Mouse (Mus musculus): ENCODE data around the gene Rab22a. TPM values are rescaled to one million over a fixed set of nuclear protein-coding genes. Genes with fewer than 3 reads are reported as not detected.
A peak's percentile ranks its signal among the peaks of the same experiment; 100 is the strongest.

Gene Rab22a
- polyA plus RNA-seq, 1 experiment from 2014 or later: 42.5 TPM

DNA sequence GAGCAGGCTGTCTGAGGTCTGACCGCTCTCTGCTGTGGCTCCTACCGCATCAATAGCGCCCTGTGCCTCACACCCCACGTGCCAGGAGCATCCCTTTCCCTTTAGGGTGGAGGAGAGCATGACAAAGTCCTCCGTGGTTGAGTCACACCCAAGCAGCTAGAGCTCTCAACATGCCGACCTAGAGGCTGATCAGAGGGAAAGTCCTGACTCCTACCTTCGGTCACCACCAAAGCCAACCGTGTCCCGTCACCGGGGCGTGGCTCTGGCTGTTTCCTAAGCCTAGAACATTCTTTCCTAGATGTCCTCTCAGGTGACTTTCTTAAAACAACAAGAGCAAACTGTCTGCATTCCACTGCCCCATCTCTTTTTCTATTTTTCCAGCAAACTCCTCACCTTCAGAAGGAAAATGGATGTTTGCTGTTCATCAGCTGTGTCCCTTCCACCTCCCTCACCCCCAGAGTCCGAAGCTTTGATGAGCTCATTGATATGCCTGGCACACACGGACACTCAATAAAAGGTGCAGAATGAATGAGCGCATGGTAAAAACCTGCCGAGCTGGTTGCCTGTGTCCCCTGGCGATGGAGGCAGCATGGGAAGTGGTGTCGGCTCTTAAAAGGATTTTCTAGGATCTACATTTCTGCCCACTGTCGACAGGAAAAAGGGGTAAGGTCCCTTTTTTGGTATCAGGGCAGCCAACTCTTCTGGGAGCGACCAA, 12.2 kb upstream of the Rab22a start:
- no peak for ATAC-seq (ENCODE audit: low FRiP score, low read depth)
- Histone ChIP-seq H3K9me3 (0 out of 2 replicates have a peak, but pooled peaks cover 3% of the 10 kb centered on the region), H3K9ac (replicated peaks) (no peak overlapping the region), H3K27ac (replicated peaks) (no peak overlapping the region; the same call in 1 of the 2 replicates), H3K27me3 (no peaks in the 10 kb centered on the region), H3K4me1 (peaks cover 4% of the 10 kb centered on the region; the same call in 1 of the 2 replicates), H3K36me3 (no peaks in the 10 kb centered on the region), H3K4me2 (replicated peaks) (no peak overlapping the region), H3K4me3 (no peak overlapping the region)
- WGBS: 78% methylated on average over 19 of the region's 19 CpGs

- H3K4me1 ChIP-seq: peaks cover 4% of the 10 kb centered on the region; the same call in 1 of the 2 replicates
- no peaks in the 10 kb centered on the region for H3K27me3 ChIP-seq
- no peaks in the 10 kb centered on the region for H3K36me3 ChIP-seq
- H3K9me3 ChIP-seq: 0 out of 2 replicates have a peak, but pooled peaks cover 3% of the 10 kb centered on the region
- WGBS: 87% methylated on average over 10 of the region's 10 CpGs
- no peak overlapping the region for H3K27ac ChIP-seq (replicated peaks)
- no peak overlapping the region for H3K9ac ChIP-seq (replicated peaks)
- ATAC-seq (ENCODE audit: low FRiP score, low read depth): no peak
- no peak overlapping the region for H3K4me3 ChIP-seq
- H3K4me2 ChIP-seq (replicated peaks): no peak overlapping the region
These were observed 9.8 kb upstream of the Rab22a start for GRCm38 (mm10) chr2:173649762-173650161.

GRCm38 (mm10) chr2:173653526-173653925, 6.0 kb upstream of the Rab22a start:
- no peaks in the 10 kb centered on the region for H3K27me3 ChIP-seq
- H3K36me3 ChIP-seq: no peaks in the 10 kb centered on the region
- H3K4me2 ChIP-seq (replicated peaks): no peak overlapping the region
- no peak overlapping the region for H3K27ac ChIP-seq (replicated peaks)
- WGBS: 90% methylated on average over 5 of the region's 5 CpGs
- no peak overlapping the region for H3K4me3 ChIP-seq
- H3K4me1 ChIP-seq: peaks cover 14% of the 10 kb centered on the region
- H3K9ac ChIP-seq (replicated peaks): no peak overlapping the region
- H3K9me3 ChIP-seq: 0 out of 2 replicates have a peak, but pooled peaks cover 3% of the 10 kb centered on the region
- ATAC-seq (ENCODE audit: low FRiP score, low read depth): no peak

GRCm38 (mm10) chr2:173657736-173658135, 1.8 kb upstream of the Rab22a start:
- Histone ChIP-seq H3K4me1 (peaks cover 34% of the 10 kb centered on the region), H3K36me3 (peaks cover 8% of the 10 kb centered on the region), H3K9ac (replicated peaks) (no peak overlapping the region), H3K4me3 (no peak overlapping the region), H3K9me3 (no peaks in the 10 kb centered on the region), H3K27me3 (no peaks in the 10 kb centered on the region), H3K4me2 (replicated peaks) (no peak overlapping the region), H3K27ac (replicated peaks) (no peak overlapping the region)
- ATAC-seq (ENCODE audit: low FRiP score, low read depth): no peak
- 86% methylated on average over 6 of the region's 6 CpGs for WGBS

- H3K27ac ChIP-seq (replicated peaks): no peak overlapping the region
- H3K4me1 ChIP-seq: peaks cover 34% of the 10 kb centered on the region
- peaks cover 16% of the 10 kb centered on the region for H3K36me3 ChIP-seq
- H3K9me3 ChIP-seq: no peaks in the 10 kb centered on the region
- H3K27me3 ChIP-seq: no peaks in the 10 kb centered on the region
- ATAC-seq (ENCODE audit: low FRiP score, low read depth): no peak
- H3K9ac ChIP-seq (replicated peaks): no peak overlapping the region
- H3K4me3 ChIP-seq: peak overlapping the region; percentile 84; the same call in 1 of the 2 replicates
- H3K4me2 ChIP-seq (replicated peaks): peak overlapping the region; percentile 66
- 88% methylated on average over 4 of the region's 4 CpGs for WGBS
These were observed 1.0 kb upstream of the Rab22a start for GRCm38 (mm10) chr2:173658517-173658916.

- peaks cover 34% of the 10 kb centered on the region for H3K4me1 ChIP-seq
- no peaks in the 10 kb centered on the region for H3K9me3 ChIP-seq
- 1% methylated on average over 36 of the region's 52 CpGs for WGBS
- no peaks in the 10 kb centered on the region for H3K27me3 ChIP-seq
- H3K36me3 ChIP-seq: peaks cover 29% of the 10 kb centered on the region
- ATAC-seq (ENCODE audit: low FRiP score, low read depth): peak; percentile 41; the same call in 1 of the 2 replicates
- peak overlapping the region; percentile 85 for H3K9ac ChIP-seq (replicated peaks)
- 0 out of 2 replicates have a peak overlapping the region, but pooled peaks have one; percentile 32 for H3K27ac ChIP-seq (replicated peaks)
- peak overlapping the region; percentile 84 for H3K4me3 ChIP-seq
- peak overlapping the region; percentile 87 for H3K4me2 ChIP-seq (replicated peaks)
These were observed 545 bp downstream of the Rab22a start for GRCm38 (mm10) chr2:173659926-173660684.

DNA sequence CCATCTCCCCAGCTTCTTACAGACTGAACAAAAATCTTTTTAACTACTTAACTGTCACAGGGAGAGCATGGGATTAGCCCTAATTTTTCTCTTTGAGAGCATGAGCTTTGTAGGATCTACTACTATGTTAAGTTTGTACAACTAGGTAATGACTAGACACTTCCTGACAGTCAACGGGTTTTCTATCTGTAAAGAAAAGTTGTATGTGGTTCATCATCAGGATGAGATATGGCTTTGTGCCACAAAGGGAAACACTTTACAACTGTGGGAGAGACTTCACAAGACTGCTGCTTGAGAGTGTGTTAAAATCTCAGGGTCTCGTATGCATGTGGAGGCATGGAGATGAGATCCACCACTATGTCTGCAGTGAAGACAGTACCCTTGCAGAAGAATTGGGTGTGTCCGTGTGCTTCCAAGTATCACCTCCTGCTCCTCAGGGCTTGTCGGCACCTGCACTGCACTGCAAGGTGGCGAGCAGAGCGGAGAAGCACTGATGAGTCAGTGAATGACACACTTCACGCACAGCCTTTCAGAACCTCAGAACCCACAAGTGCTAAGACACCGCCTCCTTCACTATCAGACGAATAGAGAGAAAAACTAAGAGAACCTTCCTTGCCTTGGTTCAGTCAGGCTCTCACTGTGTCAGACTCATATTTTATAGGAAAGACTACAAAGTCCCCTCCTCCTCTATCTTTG, 2.8 kb downstream of the Rab22a start:
- no peak overlapping the region for H3K27ac ChIP-seq (replicated peaks)
- peaks cover 30% of the 10 kb centered on the region for H3K4me1 ChIP-seq
- no peak for ATAC-seq (ENCODE audit: low FRiP score, low read depth)
- no peak overlapping the region for H3K9ac ChIP-seq (replicated peaks)
- H3K9me3 ChIP-seq: no peaks in the 10 kb centered on the region
- H3K4me3 ChIP-seq: no peak overlapping the region
- no peak overlapping the region for H3K4me2 ChIP-seq (replicated peaks)
- no peaks in the 10 kb centered on the region for H3K27me3 ChIP-seq
- peaks cover 39% of the 10 kb centered on the region for H3K36me3 ChIP-seq
- WGBS: 96% methylated on average over 9 of the region's 9 CpGs

- Histone ChIP-seq H3K27ac (replicated peaks) (no peak overlapping the region), H3K36me3 (peaks cover 42% of the 10 kb centered on the region), H3K4me2 (replicated peaks) (no peak overlapping the region), H3K4me1 (peaks cover 15% of the 10 kb centered on the region), H3K4me3 (no peak overlapping the region), H3K27me3 (no peaks in the 10 kb centered on the region), H3K9me3 (no peaks in the 10 kb centered on the region), H3K9ac (replicated peaks) (no peak overlapping the region)
- WGBS: 89% methylated on average over 4 of the region's 4 CpGs
- ATAC-seq (ENCODE audit: low FRiP score, low read depth): no peak
These were observed 5.2 kb downstream of the Rab22a start for GRCm38 (mm10) chr2:173664736-173665135.

- no peaks in the 10 kb centered on the region for H3K9me3 ChIP-seq
- H3K4me3 ChIP-seq: no peak overlapping the region
- H3K4me1 ChIP-seq: peaks cover 13% of the 10 kb centered on the region
- no peak for ATAC-seq (ENCODE audit: low FRiP score, low read depth)
- H3K36me3 ChIP-seq: peaks cover 44% of the 10 kb centered on the region
- H3K4me2 ChIP-seq (replicated peaks): no peak overlapping the region
- H3K27ac ChIP-seq (replicated peaks): no peak overlapping the region
- no peaks in the 10 kb centered on the region for H3K27me3 ChIP-seq
- 95% methylated on average over 2 of the region's 2 CpGs for WGBS
- H3K9ac ChIP-seq (replicated peaks): no peak overlapping the region
These were observed 5.7 kb downstream of the Rab22a start for GRCm38 (mm10) chr2:173665271-173665670.

DNA sequence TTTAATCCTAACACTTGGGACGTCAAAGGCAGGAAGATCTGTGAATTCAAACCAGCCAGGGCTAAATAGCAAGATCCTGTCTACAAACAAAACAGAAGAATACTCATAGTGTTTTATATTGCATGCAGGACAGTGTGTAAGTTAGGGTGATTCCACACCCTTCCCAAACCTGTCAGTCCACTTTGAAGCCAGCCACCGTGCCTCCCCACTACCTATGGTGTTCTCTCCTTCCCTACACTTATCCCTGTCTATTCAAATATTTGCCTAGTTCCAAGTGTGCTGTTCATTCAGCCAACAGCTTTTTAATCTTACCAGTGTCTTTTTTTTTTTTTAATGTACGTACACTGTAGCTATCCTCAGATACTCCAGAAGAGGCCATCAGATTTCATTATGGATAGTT, 7.3 kb downstream of the Rab22a start:
- no peak for ATAC-seq (ENCODE audit: low FRiP score, low read depth)
- H3K4me3 ChIP-seq: no peak overlapping the region
- H3K27ac ChIP-seq (replicated peaks): no peak overlapping the region
- H3K9me3 ChIP-seq: no peaks in the 10 kb centered on the region
- no peak overlapping the region for H3K9ac ChIP-seq (replicated peaks)
- H3K4me2 ChIP-seq (replicated peaks): no peak overlapping the region
- H3K36me3 ChIP-seq: peaks cover 53% of the 10 kb centered on the region
- 91% methylated on average over 3 of the region's 3 CpGs for WGBS
- H3K27me3 ChIP-seq: no peaks in the 10 kb centered on the region
- no peaks in the 10 kb centered on the region for H3K4me1 ChIP-seq

DNA sequence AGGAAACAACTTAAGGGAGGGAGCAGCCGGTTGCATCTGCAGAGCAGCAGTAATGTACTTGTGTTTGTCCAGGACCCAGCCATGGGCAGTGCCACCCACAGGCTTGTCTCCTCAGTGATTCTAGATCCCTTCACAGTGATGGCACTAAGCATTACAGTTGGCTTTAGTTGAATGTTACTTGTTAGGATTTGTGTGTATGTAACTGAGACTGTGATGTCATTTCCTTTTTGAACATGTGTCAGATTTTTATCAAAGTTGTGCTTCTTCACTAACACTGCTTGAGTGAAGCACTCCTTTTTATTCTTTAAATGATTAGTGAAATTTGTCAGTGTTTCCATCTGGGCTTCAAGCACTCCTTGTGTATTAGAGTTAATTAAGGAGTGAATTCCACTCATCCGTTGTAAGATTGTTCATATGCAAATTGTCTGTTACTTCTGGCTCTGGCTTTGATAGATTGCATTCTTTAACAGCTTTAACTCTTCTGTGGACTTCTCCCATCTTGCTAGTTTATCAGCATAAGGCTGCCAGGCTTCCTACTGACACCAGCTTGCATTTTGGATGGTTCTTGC, 12.9 kb downstream of the Rab22a start:
- 0 out of 2 replicates have a peak, but pooled peaks cover 19% of the 10 kb centered on the region for H3K36me3 ChIP-seq
- H3K4me2 ChIP-seq (replicated peaks): no peak overlapping the region
- H3K27ac ChIP-seq (replicated peaks): no peak overlapping the region
- no peak overlapping the region for H3K4me3 ChIP-seq
- no peaks in the 10 kb centered on the region for H3K27me3 ChIP-seq
- H3K9ac ChIP-seq (replicated peaks): no peak overlapping the region
- H3K4me1 ChIP-seq: 0 out of 2 replicates have a peak, but pooled peaks cover 3% of the 10 kb centered on the region
- WGBS: 75% methylated on average over 2 of the region's 2 CpGs
- no peak for ATAC-seq (ENCODE audit: low FRiP score, low read depth)
- no peaks in the 10 kb centered on the region for H3K9me3 ChIP-seq
